Mouse (Mus musculus) CD8-positive naive resting alpha-beta T cell, adult 2 months (primary cell): ENCODE results near the gene Ttll8.

Source experiments
- DNase-seq, 2 experiments: peaks; one replicate each; pipeline ENCODE4 v3.0.0; 2022; ENCODE audit warnings: low read depth in 2 of 2, low spot score in 2 of 2

Ttll8 gene

GRCm38 (mm10) chr15:88885376-88885775 lies 68.8 kb downstream of the Ttll8 start:
- no peak for DNase-seq

GRCm38 (mm10) chr15:88883342-88883741 lies 70.9 kb downstream of the Ttll8 start:
- no peak for DNase-seq

DNA sequence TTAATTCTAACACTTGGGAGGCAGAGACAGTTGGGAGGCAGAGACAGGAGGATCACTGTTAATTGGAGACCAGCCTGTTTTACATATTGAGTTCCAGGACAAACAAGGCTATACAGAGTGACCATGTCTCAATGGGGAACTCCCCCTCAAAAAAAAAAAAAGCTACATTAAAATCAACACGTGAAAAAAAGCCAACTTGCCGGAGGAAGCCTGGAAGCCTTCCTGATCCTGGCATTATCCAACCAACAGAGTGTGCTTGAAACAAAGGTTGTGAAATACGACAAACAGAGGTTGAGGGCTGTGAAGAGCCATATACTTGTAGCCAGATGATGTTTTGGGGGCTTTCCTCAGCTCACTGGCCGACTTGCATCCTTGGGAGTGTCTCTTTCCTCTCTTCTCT lies 71.4 kb downstream of the Ttll8 start:
- no peak for DNase-seq

DNA sequence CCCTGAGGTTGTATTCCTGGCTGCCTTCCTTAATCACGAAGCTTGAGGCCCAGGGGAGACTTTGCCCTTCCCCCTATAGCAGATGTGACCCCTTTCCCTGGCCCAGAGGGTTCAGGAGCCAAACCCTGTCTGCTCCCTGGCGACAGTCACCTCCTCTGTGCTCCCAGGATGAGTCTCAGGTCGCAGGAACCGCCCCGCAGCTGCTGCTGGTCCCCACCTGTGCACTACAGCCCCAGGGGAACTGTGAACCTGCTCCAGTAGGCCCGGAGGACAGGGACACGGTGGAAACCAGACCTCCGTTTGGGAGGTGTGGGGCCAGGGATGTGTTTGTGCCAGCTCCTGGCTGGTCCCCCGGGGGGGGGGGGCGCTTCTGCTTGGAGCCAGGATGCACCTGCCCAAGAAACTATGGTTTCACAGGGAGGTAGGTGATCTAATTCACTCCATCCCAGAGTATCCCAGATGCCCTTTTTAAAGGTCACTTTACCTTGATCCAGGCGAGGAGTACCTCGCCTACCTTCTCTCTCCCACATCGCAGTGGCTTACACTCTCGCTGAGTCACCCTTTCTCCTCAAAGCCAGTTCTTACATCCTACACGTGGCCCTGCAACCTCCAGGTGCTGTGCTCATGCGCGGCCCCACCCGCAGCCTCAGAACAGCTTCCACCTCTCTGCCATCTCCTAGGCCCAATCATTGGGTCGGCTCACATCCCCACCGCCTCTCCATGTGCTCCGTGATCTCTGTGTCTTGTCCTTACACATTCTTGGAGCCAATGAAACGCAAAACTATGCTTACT lies 72.8 kb downstream of the Ttll8 start:
- no peak for DNase-seq

DNA sequence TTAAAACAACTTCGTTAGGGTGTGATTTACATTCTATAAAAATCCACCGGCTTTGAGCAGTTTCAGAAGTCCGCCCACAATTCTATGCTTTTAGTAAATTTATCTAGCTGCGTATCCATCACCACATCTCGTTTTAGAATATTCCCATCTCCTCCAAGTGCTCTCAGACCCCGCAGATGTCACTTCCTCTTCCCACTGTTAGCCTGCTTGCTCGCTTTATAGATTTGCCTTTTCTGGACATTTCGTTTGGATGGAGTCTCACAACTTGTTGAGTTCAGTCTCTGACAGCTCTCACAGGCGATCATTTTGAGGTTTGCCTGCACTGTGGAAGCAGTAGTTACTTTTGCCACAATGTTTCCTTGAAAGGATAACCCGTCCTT lies 77.2 kb downstream of the Ttll8 start:
- no peak for DNase-seq

- peak; percentile 79 to 80 for DNase-seq
Observed at GRCm38 (mm10) chr15:88876155-88877020, 77.8 kb downstream of the Ttll8 start.

GRCm38 (mm10) chr15:88875625-88876081 lies 78.6 kb downstream of the Ttll8 start:
- DNase-seq, result no peak

DNA sequence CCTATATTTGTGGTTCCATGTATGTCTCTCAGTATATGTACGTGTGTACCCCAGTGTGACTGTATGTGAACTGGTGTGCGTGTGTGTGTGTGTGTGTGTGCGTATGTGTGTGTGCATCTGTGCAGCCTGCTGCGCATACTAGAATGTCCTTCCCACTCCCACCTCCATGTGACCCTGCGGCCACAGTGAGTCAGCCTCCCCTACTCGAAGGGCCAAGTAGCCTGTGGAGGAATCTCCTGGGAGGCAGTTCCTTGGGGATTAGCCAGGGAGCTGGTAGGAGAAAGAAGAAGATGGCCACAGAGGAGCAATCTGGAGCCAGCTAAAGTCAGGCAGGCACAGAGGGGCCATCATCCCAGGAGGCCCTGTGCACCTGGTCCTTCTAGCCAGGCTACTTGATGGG lies 79.7 kb downstream of the Ttll8 start:
- no peak for DNase-seq

GRCm38 (mm10) chr15:88874061-88874460 lies 80.2 kb downstream of the Ttll8 start:
- no peak for DNase-seq

DNA sequence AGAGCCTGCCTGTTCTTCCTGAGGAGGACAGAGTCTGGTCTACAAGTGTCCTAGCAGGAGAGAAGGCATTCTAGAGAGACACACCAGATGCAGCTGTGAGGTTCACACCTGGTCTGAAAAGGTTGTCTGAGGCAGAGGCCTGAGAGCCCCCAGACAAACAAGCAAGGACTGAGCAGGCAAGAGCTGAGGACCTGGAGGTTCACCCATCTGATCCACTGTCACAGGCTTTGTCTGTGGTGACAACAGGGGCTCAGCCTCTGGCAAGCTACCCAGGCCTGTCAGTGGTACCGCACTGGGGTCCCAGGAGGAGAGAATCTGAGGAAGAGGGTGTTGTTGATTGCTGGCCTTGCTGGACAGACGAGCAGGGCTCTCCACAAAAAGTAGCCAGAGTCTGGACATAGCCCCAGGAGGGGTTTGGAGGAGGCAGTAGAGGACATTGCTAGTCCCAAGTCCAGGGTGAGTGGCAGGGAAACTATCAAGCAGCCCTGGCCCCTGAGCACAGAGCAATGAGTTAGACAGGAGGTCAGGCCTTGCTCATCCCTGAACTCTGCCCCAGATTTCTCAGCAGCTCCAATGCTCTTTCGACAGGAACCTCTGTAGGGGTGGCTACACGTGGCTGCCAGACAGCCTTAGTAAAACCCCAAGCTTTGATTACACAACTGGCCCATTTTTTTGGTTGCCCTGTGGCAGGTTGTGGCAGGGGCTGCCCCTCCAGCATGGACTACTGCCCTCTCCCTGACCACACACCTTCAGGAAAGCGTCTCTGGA lies 83.6 kb downstream of the Ttll8 start:
- DNase-seq, result no peak

GRCm38 (mm10) chr15:88868024-88868742 lies 86.0 kb downstream of the Ttll8 start:
- no peak for DNase-seq

DNA sequence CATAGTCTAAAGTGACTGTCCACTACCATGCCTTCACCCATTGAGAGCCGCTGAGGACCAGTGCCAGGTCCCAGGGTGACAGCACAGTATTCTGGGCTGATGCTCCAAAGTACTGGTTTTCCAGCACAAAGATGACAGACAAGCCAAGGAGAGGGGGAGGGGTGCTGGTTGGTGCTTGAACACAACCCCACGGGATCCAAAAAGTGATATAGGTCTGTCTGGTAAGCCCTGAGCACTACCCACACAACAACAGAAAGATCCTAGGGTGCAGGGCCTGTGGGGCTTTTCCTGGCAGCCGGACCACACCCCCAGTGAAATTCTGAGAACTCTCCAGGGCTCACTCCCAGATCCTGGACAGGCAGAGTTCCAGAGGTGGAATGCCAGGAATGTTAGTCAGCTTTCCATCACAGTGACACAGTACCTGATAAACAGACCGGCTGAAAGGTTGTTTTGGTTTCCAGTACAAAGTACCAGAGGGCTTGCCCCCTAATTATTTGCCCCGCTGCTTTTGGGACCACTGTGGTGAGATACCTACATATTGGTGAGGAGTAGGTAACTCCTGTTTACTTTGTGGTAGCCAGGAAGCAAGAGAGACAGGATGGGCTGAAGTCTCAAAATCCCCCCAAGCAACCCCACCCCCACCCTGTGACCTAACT lies 86.7 kb downstream of the Ttll8 start:
- no peak for DNase-seq

DNA sequence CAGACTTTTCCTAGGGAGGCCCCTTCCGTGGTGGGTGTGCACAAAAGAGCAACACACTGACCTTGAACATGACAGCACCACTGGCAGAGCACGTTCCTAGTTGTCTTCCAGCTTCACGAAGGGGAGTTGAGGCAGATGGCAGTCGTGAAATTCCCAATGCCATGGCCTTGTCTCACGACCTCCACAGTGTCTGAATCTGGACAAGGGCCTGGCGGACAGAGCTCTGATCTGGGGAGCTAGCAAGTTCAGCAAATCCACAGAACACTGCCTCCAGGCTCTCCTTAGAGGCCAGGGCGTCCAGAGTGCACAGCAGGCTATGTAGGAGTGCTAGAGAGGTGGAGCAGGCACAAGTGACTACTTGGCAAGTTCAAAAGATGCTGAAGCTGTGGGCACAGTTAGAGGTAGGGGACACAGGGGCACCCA lies 87.3 kb downstream of the Ttll8 start:
- DNase-seq, result no peak

DNA sequence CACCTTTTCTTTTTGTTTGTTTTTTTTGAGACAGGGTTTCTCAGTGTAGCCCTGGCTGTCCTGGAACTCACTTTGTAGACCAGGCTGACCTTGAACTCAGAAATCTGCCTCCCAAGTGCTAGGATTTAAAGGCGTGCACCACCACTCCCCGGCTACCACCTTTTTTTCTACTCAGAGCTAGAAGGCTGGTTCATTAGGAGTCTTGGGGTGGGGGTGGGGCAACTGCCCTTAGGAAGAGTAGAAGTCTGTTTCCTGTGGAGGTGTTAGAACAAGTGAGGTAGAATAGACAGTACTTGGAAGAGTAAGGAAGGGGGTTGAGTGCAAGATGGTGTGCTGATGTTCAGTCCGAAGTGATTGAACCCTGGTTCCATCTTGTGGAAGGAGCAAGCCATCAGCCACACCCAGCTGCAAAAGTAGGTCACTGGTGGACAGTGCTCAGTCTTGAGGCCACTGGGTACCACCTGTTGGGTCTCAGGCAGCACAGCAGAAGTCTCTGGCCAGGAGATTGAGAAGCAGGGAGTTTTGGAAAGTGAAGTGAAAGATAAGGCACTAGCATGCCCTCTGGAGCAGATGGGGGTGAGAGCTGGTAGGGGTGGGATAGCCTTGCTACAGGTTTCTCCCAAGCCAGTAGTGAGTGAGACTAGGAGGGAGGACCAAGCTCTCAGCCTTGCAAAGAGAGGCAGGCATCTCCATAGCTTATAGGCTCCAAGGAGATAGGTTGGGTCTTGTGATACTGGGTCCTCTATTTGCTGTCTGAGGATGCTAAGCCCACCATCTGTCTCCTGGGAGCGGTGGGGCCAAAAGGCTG lies 88.1 kb downstream of the Ttll8 start:
- no peak for DNase-seq

DNA sequence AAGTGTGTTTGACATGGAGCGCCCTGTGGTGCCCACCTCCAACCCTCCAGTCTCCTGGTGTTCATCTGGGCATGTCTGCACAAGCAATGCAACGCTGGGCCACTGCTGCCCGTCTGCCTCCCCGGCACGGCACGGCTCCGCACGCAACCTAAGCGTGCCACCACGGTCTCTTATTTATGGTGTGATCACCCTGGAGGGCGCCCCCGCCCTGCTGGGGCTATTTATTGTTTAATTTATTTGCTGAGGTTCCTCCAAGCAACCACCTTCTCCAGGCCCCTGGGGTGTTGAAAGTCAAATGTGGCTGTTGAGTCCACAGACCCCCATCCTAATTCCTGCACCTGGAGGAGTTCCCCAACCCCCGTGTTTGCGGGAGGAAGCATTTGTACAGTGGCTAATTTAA lies 89.2 kb downstream of the Ttll8 start:
- DNase-seq, result no peak

- no peak for DNase-seq
Observed at GRCm38 (mm10) chr15:88864270-88865030, 89.8 kb downstream of the Ttll8 start.

DNA sequence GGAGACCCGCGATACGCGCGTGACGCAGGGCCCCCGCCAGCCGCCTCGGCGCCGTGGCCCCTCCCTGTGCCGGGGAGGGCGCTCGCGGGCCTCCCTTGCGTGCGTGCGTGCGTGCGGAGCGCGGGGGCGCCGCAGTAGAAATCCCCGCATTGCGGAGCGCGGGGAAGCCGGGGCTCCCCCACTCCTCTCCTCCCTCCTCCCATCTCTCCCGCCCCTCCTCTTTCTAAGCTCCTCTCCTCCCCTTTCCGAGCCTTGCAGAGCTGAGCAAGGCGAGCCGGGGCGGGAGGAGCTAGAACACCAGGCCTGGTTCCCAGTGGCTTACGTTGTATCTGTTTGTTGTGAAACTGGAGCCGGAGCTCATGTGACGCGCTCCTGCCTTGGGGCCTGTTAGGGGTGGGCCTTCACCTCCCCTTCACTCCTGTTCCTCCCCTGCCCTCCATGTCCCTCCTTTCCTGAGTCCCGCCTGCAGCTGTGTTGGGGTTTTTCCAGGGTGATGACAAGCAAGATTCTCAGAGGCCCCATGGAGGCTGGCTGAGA lies 90.5 kb downstream of the Ttll8 start:
- peak; percentile 69 for DNase-seq

- DNase-seq, result peak; percentile 50 to 51
Observed at GRCm38 (mm10) chr15:88862881-88863694, 91.1 kb downstream of the Ttll8 start.
